Mouse (Mus musculus): Measurements from ENCODE around the gene Rcbtb2.

Rcbtb2 gene

DNA sequence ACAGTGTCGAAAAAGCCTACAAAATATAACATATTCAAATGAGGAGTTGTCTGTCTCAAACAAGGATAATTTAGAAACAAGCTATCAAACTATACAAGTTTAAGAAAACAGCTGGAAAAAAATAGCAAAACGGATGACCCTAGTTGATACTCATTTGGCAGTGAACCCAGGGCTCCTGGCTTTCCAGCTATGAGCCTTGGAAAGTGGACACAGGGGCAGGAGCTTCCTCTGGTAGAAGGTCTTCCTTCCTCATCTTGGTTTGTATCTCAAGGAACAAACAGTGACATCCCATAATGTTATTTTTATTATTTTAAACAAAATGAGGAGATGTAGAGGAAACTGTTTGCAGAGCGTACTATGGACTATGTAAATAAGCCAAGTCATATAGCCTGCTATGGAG lies 25.3 kb downstream of the Rcbtb2 start:
- DNase-seq (ENCODE audit: low spot score in 2 of 2), result no peak

DNA sequence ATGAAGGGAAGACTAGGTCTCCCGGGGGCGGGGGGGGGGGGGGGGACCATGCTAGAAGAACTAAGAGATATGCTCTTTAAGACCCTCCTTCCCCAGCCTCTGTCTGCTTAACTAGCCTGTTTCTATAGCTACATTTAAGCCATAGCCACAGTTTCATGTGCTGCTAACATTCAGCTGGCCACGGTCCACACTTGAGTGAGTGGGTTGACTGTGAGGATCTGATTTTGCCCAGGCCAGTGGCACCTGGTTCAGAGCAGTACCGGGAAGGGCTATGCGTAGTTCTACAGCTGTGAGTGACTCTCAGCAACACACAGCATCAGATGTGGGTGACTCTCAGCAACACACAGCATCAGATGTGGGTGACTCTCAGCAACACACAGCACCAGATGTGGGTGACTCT lies 38.5 kb downstream of the Rcbtb2 start:
- DNase-seq (ENCODE audit: low spot score in 2 of 2), result no peak

DNA sequence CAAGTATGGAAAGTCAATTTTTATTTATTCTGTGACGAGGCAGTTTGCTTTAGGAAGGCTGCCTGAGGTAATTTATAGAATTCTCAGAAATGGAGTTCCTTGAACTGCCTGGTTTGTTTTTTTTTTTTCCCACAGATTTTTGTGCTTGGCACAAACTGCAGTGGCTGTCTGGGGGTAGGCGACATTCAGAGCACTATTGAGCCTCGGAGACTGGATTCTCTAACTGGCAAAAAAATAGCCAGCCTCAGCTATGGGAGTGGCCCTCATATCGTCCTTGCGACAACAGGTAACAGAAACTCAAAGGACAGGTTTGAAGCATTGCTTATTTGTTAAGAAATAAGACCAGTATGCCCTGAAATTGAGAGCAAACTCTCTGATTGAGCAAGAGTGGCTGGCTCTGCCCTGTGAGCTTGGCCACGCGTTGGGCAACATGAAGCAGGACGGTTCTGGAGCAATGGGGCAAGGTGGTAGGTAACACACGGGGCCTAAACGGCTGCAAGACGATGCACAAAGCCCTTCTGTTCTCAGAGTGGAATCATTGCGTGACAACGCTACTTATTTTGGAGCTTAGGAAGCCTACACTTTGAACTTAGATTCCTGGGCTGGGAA lies 39.5 kb downstream of the Rcbtb2 start:
- no peak for DNase-seq (ENCODE audit: low spot score in 2 of 2)

DNA sequence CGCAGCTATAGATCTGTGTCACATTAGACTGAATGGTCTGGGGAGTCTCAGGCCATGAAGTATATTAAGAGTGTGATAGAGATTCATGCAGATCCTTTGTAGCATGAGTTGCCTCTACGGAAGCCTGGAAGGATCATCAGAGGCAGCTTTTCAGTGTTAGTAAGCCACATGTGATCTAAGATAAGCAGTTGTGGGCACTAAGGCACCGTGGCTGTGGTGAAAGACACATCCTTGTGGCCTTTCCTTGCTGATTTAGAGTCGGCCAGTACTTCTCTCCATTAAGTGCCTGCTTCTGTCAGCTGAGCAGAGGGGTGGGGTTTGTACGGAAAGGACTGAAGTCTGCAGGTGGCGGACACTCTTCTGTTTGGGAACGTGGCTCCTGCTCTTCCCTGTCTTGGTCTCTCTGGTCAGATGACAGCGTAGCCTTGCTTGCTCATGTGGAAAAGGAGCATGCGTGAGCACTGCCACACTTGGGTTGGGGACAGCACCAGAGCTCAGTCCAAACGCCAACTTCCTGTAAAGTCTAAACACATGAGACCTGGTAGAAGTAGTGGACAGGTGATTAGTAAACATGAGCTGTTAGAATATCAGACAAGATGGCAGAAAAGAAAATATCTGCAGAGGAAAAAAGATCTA lies 40.6 kb downstream of the Rcbtb2 start:
- no peak for DNase-seq (ENCODE audit: low spot score in 2 of 2)

DNA sequence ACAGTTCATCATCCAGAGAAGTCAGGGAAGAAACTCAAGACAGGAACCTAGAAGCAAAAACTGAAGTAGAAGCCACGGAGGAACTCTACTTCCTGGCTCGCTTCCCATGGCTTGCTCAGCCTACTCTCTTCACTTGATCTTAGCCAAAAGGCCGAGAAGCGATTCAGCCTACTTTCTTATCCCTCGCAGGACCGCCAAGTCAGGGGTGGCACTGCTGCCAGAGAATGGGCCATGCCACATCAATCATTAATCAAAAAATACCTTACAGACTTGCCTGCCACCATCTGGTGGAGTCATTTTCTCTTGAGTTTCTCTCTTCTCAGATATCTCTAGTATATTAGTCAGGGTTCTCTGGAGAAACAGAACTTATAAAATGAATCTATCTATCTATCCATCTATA lies 42.3 kb downstream of the Rcbtb2 start:
- DNase-seq (ENCODE audit: low spot score in 2 of 2), result no peak

DNA sequence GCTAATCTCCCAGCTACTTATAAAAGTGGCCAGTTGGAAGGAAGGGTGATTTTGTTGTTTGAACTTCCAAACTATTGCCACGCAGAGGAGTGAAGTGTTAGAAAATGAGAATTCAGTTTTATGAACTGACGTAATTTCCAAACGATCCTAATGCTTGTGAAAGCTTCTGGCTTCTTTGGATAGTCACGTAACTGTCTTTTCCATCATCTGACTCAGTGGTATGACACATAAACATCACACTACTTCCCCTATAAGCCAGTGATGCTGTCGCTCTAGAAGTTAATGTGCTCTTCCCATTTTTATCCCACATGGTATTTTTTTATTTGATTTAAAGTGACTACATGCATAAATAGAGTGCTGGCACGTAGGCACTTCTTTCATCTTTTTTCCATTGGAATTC lies 45.8 kb downstream of the Rcbtb2 start:
- DNase-seq (ENCODE audit: low spot score in 2 of 2), result no peak

DNA sequence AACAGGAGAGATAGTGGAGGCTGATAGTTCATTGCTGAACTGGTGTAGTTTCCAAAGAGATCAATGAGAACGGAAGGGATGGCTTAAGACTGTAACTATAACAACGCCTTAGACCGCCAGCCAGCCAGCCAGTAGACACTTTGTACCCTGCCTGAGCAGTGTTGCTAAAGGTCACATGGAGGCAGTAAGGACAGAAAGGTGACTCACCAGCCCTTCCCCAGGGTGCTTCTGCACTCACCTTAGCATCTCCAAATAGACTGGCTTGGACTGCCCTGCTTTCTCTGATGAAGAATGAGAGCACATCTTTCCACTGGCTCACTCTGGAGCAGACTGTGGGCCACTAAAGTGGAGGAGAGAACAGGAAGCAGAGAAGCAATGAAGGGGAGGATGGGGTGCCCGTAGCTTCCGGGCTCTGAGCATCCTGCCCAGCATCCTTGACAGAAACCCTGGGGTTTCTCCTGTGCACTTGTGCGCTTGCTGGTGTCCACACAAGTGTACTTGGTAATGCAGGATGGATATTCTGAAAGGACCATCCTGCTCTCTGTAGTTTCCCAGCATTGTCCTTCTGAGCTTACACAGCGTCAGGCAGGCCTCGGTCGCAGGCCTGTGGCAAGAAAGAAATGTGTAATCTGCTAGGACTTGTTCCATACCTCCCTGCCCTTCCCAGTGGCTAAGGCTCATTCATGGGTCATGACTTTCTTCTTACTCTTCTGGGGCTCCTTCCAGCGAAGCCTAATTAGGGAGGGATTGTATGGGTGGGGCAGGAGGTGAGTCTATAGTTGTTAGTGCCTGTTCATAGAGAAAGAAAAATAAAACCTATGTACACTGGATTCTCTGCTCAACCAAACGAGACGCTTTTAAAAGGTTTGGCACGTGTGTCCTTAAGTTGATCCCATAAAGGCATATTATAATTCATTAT lies 47.3 kb downstream of the Rcbtb2 start:
- no peak for DNase-seq (ENCODE audit: low spot score in 2 of 2)

DNA sequence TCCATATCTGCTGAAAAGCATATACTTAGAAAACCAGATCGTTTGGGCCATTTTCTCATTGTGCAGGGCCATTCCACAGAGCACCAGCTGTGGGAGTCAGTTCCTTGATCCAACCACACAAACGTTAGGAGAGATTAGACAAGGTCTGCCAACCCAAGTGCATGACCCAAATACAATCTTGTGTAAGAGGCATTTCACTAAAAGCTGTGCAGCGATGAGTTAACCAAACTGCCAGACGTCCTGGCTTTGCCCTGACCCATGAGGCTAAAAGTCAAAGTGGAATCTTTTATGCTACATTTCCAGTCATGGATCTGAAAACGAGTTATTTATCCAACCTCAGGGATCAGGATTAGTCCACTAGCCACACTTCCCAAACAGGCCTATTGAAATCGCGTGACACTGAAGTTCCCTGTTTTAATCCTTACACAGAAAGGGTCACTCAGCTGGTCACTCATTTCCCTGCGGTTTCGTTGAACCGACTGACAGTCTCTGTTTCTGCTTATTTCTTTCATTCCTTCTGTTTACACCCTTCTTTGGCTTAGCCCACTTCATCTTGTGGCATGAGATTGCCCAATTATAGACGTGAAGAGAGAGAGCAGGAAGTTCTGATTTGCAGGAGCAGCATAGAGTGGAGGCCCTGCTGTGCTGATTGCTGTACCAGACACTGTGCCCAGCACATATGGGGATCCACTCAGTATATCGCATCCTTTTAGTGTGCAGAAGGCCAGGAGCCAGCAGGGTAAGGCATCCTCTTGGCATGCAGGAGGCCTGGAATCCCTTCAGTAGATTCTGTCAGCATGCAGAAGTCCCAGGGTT lies 49.6 kb downstream of the Rcbtb2 start:
- no peak for DNase-seq (ENCODE audit: low spot score in 2 of 2)

DNA sequence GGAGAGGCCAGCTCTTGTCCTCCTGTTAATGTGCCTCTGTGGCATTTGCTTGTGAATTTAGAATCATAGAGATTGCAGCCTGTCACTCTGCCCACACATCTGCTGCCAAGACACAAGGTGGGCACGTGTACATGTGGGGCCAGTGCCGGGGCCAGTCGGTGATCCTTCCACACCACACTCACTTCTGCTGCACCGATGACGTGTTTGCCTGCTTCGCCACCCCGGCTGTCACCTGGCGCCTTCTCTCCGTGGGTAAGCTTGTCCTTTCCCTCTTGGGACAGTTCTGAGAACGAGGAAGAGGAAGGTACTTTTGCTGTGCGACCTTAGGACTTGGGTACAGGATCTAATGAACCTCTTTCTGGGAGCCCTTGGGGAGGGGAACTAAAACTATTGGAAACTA lies 50.8 kb downstream of the Rcbtb2 start:
- DNase-seq (ENCODE audit: low spot score in 2 of 2), result no peak

DNA sequence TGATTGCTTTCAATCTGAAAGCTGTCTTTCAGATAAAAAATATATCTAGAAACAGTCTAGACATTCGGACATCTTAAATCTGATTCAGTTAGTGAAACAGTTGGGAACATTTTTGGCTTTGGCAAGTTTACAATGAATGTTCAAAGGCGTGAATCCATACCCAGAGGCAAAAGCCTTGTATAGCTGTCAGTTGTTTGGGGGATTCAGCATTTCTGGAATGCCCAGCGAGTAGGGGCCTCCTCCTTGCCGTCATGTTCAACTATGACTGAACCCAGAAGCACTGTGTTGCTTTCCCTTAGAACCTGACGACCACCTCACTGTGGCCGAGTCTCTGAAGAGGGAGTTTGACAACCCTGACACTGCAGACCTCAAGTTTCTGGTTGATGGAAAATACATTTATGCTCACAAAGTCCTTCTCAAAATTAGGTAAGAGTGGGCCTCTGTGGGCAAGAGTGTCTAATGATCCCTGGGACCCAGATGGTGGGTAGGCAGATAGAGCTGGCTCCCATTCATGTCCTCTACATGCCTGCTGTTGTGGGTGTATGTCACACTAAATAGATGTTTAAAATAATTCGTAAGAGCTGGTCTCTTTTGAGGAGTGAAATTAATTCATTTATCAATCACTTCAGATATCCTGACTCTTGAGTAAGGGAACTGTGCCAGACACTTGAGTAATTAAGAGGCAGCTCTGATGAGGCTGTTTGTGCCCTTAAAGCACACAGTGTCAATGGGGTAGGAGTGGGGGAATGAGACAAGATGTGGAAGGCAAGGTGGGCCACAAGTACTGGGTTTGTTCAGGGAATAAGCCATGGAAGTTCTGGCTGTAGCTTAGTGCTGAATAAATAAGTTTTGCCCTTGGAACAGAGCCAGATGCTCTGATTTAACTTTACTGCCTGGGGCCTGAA lies 51.5 kb downstream of the Rcbtb2 start:
- DNase-seq (ENCODE audit: low spot score in 2 of 2), result no peak

DNA sequence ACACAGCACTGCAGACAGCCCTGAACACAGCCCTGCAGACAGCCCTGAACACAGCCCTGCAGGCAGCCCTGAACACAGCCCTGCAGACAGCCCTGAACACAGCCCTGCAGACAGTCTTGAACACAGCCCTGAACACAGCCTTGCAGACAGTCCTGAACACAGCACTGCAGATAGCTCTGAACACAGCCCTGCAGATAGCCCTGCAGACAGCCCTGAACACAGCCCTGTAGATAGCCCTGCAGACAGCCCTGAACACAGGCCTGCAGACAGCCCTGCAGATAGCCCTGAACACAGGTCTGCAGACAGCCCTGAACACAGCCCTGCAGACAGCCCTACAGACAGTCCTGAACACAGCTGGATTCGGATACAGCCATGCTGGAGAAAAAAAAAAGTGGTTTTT lies 52.2 kb downstream of the Rcbtb2 start:
- DNase-seq (ENCODE audit: low spot score in 2 of 2), result no peak

DNA sequence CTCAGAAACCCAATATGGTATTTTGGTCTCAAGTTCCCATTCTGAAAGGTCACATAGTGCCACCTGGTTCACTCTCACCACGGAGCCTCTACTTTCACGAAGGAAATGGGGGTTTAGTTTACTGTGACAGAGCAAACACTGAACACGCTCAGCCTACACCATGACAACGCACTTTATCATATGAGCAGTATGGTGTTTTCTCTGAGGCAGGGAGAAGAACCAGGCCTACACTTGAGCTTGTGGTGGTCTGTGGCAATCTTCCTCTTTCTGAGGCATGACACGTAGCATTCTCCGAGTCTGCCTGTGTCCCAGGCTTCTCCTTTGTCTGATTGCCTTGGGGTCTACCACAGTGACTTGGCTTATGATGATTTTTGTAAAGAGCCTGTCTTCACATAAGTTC lies 53.0 kb downstream of the Rcbtb2 start:
- DNase-seq (ENCODE audit: low spot score in 2 of 2), result no peak

DNA sequence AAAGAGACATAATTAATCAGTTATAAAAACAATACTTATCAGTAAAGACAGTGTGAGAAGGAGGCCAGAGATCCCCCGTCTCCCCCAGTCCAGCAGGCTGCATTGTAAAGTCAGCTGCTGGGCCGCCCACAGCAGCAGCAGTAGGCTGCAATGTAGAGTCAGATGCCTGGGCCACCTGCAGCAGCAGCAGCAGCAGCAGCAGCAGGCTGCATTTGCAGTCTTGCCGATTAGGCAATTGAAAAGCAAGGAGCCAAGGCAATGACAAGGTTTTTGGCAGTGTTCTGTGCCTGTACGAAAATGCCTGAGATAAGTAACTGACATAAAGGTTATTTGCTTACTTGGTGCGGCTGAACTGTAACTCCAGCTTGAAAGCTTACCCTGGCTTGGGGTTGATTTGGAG lies 53.4 kb downstream of the Rcbtb2 start:
- DNase-seq (ENCODE audit: low spot score in 2 of 2), result no peak

DNA sequence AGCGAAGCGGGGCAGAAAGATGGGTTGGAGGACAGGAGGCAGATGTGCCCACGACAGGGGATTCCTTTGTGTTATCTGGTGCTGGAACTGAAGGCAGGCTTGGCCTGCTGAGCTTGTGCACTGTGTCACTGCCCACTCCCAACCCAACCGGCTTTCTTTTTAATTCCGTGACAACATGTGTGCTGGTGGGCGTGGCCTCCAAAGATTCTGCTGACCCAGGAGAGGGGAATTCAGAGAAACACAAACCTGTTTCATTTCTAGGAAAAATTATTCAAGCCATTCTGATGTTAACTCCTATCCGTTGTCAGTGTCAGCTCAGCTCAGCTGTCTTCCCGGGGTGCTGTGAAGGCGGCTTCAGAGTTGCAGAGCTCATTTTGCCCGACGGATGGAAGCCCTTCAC lies 55.1 kb downstream of the Rcbtb2 start:
- DNase-seq (ENCODE audit: low spot score in 2 of 2), result no peak

DNA sequence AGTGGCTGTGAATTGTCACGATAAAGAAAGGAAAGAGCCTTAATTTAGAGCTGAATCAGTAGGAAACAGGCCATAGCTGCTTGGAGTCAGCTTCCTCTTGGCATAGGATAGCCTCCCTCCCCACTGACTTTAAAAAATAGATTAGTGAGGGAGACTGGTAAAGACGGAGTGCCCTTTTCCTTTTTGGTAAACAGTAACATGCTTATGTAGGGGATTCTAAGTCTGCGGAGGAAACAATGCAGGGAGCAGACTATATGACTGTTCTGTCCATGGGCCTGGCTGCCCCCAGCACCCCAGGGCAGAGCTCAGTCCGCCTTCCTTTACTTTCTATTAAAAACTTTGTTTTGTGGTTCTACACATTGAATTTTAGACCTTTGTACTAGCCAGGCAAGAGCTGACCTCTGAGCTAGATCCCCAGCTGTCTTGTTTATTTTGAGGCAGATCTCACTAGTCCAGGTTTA lies 56.4 kb downstream of the Rcbtb2 start:
- no peak for DNase-seq (ENCODE audit: low spot score in 2 of 2)

DNA sequence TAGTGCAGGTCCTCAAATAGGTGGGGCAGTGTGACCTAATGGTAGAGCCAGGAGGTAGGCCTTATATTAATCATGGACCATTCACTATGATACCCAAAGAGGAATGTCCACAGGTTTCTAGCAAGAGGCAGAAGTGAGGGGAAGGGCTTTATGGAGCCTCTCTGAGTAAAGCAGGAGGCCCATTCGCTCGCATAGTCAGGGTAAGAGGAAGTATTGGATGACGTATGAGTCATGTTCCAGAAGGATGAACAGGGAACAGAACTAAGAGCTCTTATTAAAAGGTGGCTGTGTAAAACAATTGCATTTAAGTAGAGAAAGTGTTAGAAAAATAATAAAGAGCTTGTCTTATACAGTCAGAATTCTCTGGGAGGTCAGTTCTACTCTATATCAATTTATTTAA lies 57.8 kb downstream of the Rcbtb2 start:
- no peak for DNase-seq (ENCODE audit: low spot score in 2 of 2)

DNA sequence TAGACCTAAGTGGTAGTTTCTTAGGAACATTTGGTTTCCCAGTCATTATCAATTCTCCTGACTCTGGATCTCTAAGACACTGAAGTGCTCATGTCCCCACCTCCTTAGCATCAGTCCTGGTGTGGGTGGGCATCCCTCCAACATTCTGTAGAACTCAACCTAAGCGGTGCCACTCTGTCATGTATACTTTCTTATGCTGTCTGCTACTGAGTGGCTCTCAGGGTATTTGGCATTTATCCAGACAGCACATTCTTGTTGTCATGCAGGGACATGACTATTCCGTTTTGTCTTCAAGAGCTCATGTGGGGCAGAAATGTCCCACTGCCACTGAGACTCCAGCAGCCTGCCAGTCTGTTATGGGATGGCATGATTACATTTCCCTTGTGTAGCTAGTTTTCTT lies 58.3 kb downstream of the Rcbtb2 start:
- DNase-seq (ENCODE audit: low spot score in 2 of 2), result no peak

DNA sequence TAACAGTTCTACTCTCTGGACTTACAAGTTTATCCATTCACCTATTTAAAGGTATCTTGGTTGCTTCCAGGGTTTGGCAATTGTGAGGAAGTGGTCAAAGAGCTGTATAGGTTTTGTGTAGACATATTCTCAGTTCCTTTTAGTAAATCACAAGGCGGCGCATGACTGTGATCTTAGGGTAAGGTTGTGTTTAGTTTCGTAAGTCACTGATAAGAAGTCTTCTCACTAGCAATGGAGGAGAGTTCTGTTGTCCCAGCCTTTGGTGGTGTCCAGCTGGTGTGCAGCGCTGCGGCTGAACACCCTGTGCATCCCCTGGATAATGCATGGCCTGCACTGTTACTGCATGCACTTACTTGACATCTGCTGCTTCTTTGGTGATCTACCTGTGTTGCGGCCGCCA lies 64.0 kb downstream of the Rcbtb2 start:
- no peak for DNase-seq (ENCODE audit: low spot score in 2 of 2)

DNA sequence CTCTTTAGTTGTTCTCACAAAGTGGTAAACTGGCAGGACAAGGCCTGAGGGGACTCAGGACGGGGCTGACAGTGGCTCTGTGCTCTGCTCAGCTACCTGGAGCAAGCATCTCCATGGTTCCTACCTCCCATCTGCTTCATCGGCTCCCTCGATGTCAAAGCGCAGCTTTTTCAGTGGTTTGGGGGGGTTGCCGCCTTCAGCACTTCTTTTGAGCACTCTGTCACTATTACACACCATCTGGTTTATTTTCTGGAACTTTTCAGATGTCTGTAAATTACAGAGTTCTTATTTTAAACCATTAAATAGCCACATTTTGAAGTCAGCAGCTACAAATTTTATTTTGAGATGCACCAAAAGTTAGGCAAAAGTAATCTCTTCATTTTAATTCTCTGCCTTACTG lies 76.2 kb downstream of the Rcbtb2 start:
- no peak for DNase-seq (ENCODE audit: low spot score in 2 of 2)

DNA sequence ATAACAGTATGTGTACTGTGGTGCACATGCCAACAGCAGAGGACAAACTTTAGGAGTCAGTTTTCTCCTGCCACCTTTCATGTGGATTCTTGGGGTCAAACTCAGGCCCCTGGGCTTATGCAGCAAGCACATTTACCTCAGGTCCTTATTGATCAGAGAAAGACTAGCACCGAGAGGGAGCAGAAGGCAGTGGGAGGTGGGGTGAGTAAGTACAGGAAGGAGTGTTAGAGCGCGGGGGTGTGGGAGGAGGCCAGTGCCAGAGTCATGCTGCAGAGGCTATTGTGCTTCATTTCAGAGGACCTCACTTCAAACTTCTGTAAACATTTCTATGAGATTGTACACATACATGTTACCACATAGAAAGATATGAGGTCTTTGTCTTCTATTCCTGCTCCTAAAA lies 78.6 kb downstream of the Rcbtb2 start:
- no peak for DNase-seq (ENCODE audit: low spot score in 2 of 2)

DNA sequence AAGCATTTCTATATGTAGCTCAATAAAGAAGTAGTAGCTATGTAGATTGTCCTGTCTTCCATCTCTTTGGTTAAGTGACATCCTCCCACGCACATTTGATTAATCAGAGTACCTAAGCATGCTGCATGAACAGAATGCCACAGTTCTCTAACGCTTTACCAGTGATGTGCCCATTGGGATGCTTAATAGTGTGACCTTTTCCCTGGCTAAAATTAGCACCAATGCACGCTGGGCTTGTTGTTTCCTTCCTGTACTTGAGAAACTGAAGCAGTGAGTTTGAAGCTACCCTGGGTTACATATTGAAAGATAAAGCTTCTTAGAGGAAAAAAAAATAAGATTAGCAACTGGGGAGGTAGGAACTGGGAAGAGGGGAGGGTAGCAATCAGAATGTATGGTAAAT lies 81.2 kb downstream of the Rcbtb2 start:
- no peak for DNase-seq (ENCODE audit: low spot score in 2 of 2)

Data from spleen, postnatal 10 days (tissue).